Mouse (Mus musculus) intestine, postnatal 0 days (tissue): ENCODE results near the gene Vti1a. TPM values are rescaled to one million over a fixed set of nuclear protein-coding genes. Genes with fewer than 3 reads are reported as not detected.

Experiments used
- ATAC-seq: fragments of 200-750 bp; cut with Nextera tagmentation; 2 replicates; pipeline ENCODE4 v1.8.0; 2017; ENCODE audit warnings: mild to moderate bottlenecking, moderate TSS enrichment, moderate library complexity
- H3K27ac ChIP-seq: fragments of 300-500 bp; sonication (generic); 2 replicates; pipeline ENCODE4 v1.5.1; 2014; ENCODE audit warnings: mild to moderate bottlenecking, low read depth, low read length, moderate library complexity
- H3K27me3 ChIP-seq: fragments of 300-500 bp; sonication (generic); replicated peaks from 2 replicates; pipeline ENCODE4 v1.6.1; 2014; ENCODE audit warnings: low read length, mixed read lengths; ENCODE audit not compliant: control insufficient read depth, insufficient read depth
- H3K36me3 ChIP-seq: fragments of 300-500 bp; sonication (generic); 2 replicates; pipeline ENCODE4 v1.6.1; 2014; ENCODE audit warnings: mild to moderate bottlenecking, moderate library complexity; ENCODE audit not compliant: control insufficient read depth, insufficient read depth
- H3K4me1 ChIP-seq: fragments of 300-500 bp; sonication (generic); replicated peaks from 2 replicates; pipeline ENCODE4 v1.6.1; 2014; ENCODE audit warnings: antibody characterized with exemption, low read length, mixed read lengths; ENCODE audit not compliant: control insufficient read depth, insufficient read depth
- H3K4me2 ChIP-seq: fragments of 300-500 bp; sonication (generic); replicated peaks from 2 replicates; pipeline ENCODE4 v1.6.1; 2014; ENCODE audit warnings: low read depth, mild to moderate bottlenecking, moderate library complexity
- H3K4me3 ChIP-seq: fragments of 300-500 bp; sonication (generic); 2 replicates; pipeline ENCODE4 v1.5.1; 2014; ENCODE audit warnings: low read depth, low read length
- H3K9ac ChIP-seq: fragments of 300-500 bp; sonication (generic); 2 replicates; pipeline ENCODE4 v1.6.1; 2014; ENCODE audit warnings: mild to moderate bottlenecking, low read depth, low read length
- H3K9me3 ChIP-seq: fragments of 300-500 bp; sonication (generic); 2 replicates; pipeline ENCODE4 v1.6.1; 2016; ENCODE audit warnings: mixed run types; ENCODE audit not compliant: control insufficient read depth
- CTCF ChIP-seq: sonication (generic); IDR thresholded peaks from 2 replicates; pipeline ENCODE4 v1.5.1; 2016; ENCODE audit warnings: low read depth, mild to moderate bottlenecking, control low read depth, antibody characterized with exemption, moderate library complexity
- WGBS: fragments of 180-500 bp; shearing (Covaris S2); extraction: QIAGEN DNeasy Blood & Tissue Kit; methylation state at CpG from one replicate; pipeline ENCODE4 v1.1.7; 2014; 5-methylcytosine and 5-hydroxymethylcytosine counted together
- polyA plus RNA-seq: library from polyadenylated mRNA; unstranded; fragments of >200 nt; fragmentation: Nextera tagmentation; extraction: Ambion mirVana; gene quantifications from 2 replicates; pipeline ENCODE4 v1.2.1, GENCODE M21; 2015

Vti1a gene
- polyA plus RNA-seq, 1 experiment from 2014 or later: 21.3 TPM

- ATAC-seq: no peak
- peaks cover 3% of the 10 kb centered on the region; the same call in 1 of the 2 replicates for H3K4me1 ChIP-seq
- no peaks in the 10 kb centered on the region for H3K9me3 ChIP-seq
- no peaks in the 10 kb centered on the region for H3K27me3 ChIP-seq
- no peak overlapping the region for H3K27ac ChIP-seq
- H3K36me3 ChIP-seq: no peaks in the 10 kb centered on the region; the same call in 1 of the 2 replicates
- no peak overlapping the region for H3K9ac ChIP-seq
- H3K4me2 ChIP-seq: no peak overlapping the region
- TF ChIP-seq CTCF: no peak
- H3K4me3 ChIP-seq: no peak overlapping the region
- WGBS: 86% methylated on average over 8 of the region's 8 CpGs
Observed at GRCm38 (mm10) chr19:55580152-55580551, 264.1 kb downstream of the Vti1a start.

- H3K27me3 ChIP-seq: no peaks in the 10 kb centered on the region
- ATAC-seq: no peak
- H3K4me1 ChIP-seq: peaks cover 5% of the 10 kb centered on the region; the same call in 1 of the 2 replicates
- TF ChIP-seq CTCF: no peak
- WGBS: 90% methylated on average over 6 of the region's 6 CpGs
- H3K27ac ChIP-seq: no peak overlapping the region
- H3K4me2 ChIP-seq: no peak overlapping the region
- no peak overlapping the region for H3K9ac ChIP-seq
- no peak overlapping the region for H3K4me3 ChIP-seq
- no peaks in the 10 kb centered on the region; the same call in 1 of the 2 replicates for H3K36me3 ChIP-seq
- H3K9me3 ChIP-seq: no peaks in the 10 kb centered on the region
Observed at GRCm38 (mm10) chr19:55580667-55581066, 264.6 kb downstream of the Vti1a start.

- no peak for TF ChIP-seq CTCF
- no peak overlapping the region for H3K9ac ChIP-seq
- H3K4me2 ChIP-seq: no peak overlapping the region
- no peak overlapping the region for H3K27ac ChIP-seq
- H3K36me3 ChIP-seq: no peaks in the 10 kb centered on the region
- no peaks in the 10 kb centered on the region for H3K27me3 ChIP-seq
- peaks cover 7% of the 10 kb centered on the region; the same call in 1 of the 2 replicates for H3K4me1 ChIP-seq
- H3K4me3 ChIP-seq: no peak overlapping the region
- 39% methylated on average over 13 of the region's 16 CpGs for WGBS
- no peaks in the 10 kb centered on the region for H3K9me3 ChIP-seq
- no peak for ATAC-seq
Observed at GRCm38 (mm10) chr19:55582896-55583653, 267.0 kb downstream of the Vti1a start.

- Histone ChIP-seq H3K36me3 (no peaks in the 10 kb centered on the region), H3K27ac (no peak overlapping the region), H3K4me1 (peaks cover 5% of the 10 kb centered on the region; the same call in 1 of the 2 replicates), H3K9ac (no peak overlapping the region), H3K27me3 (no peaks in the 10 kb centered on the region), H3K4me3 (no peak overlapping the region), H3K4me2 (peak overlapping the region; percentile 13; the same call in 1 of the 2 replicates), H3K9me3 (no peaks in the 10 kb centered on the region)
- TF ChIP-seq CTCF: peak; percentile 47
- peak; percentile 74 for ATAC-seq
- 43% methylated on average over 18 of the region's 18 CpGs for WGBS
Observed at GRCm38 (mm10) chr19:55585270-55586224, 269.5 kb downstream of the Vti1a start.

- H3K27ac ChIP-seq: no peak overlapping the region
- H3K36me3 ChIP-seq: no peaks in the 10 kb centered on the region
- no peak overlapping the region for H3K9ac ChIP-seq
- peaks cover 5% of the 10 kb centered on the region; the same call in 1 of the 2 replicates for H3K4me1 ChIP-seq
- no peak for ATAC-seq
- no peak overlapping the region for H3K4me3 ChIP-seq
- TF ChIP-seq CTCF: no peak
- H3K9me3 ChIP-seq: no peaks in the 10 kb centered on the region
- WGBS: 81% methylated on average over 14 of the region's 14 CpGs
- no peak overlapping the region for H3K4me2 ChIP-seq
- H3K27me3 ChIP-seq: no peaks in the 10 kb centered on the region
Observed at GRCm38 (mm10) chr19:55587638-55588421, 271.7 kb downstream of the Vti1a start.
